Mouse (Mus musculus): Measurements from ENCODE around the gene Zbtb17. TPM values are rescaled to one million over a fixed set of nuclear protein-coding genes. Genes with fewer than 3 reads are reported as not detected.

Gene Zbtb17
- polyA plus RNA-seq, 1 experiment from 2014 or later = 19.8 TPM

GRCm38 (mm10) chr4:141439083-141439803, 5.2 kb upstream of the Zbtb17 start:
- no peak for TF ChIP-seq CTCF (IDR thresholded peaks at IDR 0.05)
- DNase-seq (ENCODE audit: low read depth, low spot score) (no peak), ATAC-seq (no peak)
- POLR2A ChIA-PET = no interaction called here
- in situ Hi-C loops (cut with MboI; ENCODE audit: low pct_unique_long_range_greater_than_20kb) = loop anchor here (5.0 kb wide), 1 partner anchor 37 kb away; no protein-coding TSS in a partner anchor
- no peaks in the 10 kb centered on the region for H3K27me3 ChIP-seq
- CTCF ChIA-PET = interaction anchor here (0.9 kb wide), 1 partner anchor 8 kb away, joined by 3 read pairs; no protein-coding TSS in a partner anchor

GRCm38 (mm10) chr4:141440877-141441276, 3.6 kb upstream of the Zbtb17 start:
- ATAC-seq (no peak), DNase-seq (ENCODE audit: low read depth, low spot score) (no peak)
- in situ Hi-C loops (cut with MboI; ENCODE audit: low pct_unique_long_range_greater_than_20kb) = no loop called here
- ChIA-PET POLR2A (no interaction called here), CTCF (interaction anchor here (2.4 kb wide), 1 partner anchor 10 kb away, joined by 11 read pairs; no protein-coding TSS in a partner anchor)
- no peaks in the 10 kb centered on the region for H3K27me3 ChIP-seq
- no peak for TF ChIP-seq CTCF (IDR thresholded peaks at IDR 0.05)

DNA sequence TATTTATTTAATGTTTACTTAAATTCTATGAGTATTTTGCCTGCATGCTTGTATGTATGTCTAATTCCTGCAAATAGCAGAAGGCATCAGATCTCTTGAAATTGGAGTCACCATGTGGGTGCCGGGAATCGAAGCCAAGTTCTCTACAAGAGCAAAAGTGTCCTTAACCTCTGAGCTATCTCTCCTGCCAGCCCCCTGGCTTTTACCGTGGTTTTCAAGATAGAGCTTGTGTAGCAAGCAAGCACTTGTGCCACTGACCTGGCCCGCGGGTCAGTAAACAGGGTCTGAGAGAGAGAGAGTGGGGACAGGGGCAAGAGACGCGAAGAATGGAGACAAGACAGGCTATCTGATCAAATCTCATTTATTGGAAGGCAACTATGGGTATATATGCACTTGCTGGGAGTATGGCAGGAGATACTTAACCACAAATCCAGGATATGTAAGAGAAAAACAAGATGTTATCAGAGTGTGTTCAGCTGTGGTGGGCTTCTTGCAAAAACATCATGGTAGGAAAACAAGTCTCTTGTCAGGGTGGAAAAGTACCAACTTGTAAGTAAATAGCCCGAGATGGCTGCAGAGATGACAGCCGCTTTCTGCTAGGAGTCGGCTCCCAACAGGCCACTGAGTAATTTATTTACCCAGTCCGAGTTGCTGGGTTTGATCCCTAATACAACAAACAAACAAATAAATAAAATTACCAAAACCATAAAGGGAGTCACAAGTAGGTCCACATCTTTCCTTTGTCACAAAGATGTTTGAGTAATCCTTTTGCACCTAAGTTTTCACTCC, 619 bp upstream of the Zbtb17 start:
- no peak for ATAC-seq
- CTCF ChIA-PET = interaction anchor here (0.8 to 1.3 kb wide), 3 partner anchors 11 to 40 kb away, joined by 3 read pairs; no protein-coding TSS in a partner anchor

DNA sequence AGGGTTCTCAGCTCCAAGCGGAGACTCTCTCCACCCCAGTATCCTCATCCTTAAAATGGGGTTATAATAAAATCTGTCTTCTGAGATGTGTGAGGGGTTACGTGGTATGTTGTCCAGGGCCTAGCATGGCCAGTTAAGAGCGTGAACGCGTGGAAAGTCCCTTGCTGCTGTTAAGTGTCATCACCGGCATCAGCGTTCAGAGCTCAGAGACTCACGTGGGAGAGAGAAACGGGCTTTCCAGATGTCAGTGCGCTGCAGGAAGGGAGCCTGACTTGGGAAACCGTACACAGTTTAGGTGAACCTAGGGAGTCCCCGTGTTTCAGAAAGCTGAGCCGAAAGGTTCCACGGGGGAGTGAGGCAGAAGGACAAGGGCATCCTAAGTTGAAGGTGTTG, 870 bp downstream of the Zbtb17 start:
- no peaks in the 10 kb centered on the region for H3K27me3 ChIP-seq
- no peak for ATAC-seq
- ChIA-PET CTCF (no interaction called here), POLR2A (interaction anchor here (0.6 kb wide), 1 partner anchor 9 kb away, joined by 4 read pairs; no protein-coding TSS in a partner anchor)
- TF ChIP-seq CTCF (IDR thresholded peaks at IDR 0.05) = no peak
- in situ Hi-C loops (cut with MboI; ENCODE audit: low pct_unique_long_range_greater_than_20kb) = no loop called here
- no peak for DNase-seq (ENCODE audit: low read depth, low spot score)

More for the DNA sequence above, 619 bp upstream of the Zbtb17 start:
- DNase-seq (ENCODE audit: low read depth, low spot score) = no peak
- in situ Hi-C loops (cut with MboI; ENCODE audit: low pct_unique_long_range_greater_than_20kb) = no loop called here
- POLR2A ChIA-PET = interaction anchor here (0.6 kb wide), 1 partner anchor 67 kb away, joined by 3 read pairs; no protein-coding TSS in a partner anchor
- H3K27me3 ChIP-seq = no peaks in the 10 kb centered on the region
- no peak for TF ChIP-seq CTCF (IDR thresholded peaks at IDR 0.05)

GRCm38 (mm10) chr4:141446211-141446610, 1.8 kb downstream of the Zbtb17 start:
- ChIA-PET POLR2A (interaction anchor here (0.6 kb wide), 1 partner anchor 9 kb away, joined by 3 read pairs; no protein-coding TSS in a partner anchor), CTCF (interaction anchor here (1.5 kb wide), 1 partner anchor 15 kb away, joined by 3 read pairs; no protein-coding TSS in a partner anchor)
- ATAC-seq (no peak), DNase-seq (ENCODE audit: low read depth, low spot score) (no peak)
- TF ChIP-seq CTCF (IDR thresholded peaks at IDR 0.05) = no peak
- no peaks in the 10 kb centered on the region for H3K27me3 ChIP-seq
- in situ Hi-C loops (cut with MboI; ENCODE audit: low pct_unique_long_range_greater_than_20kb) = no loop called here

DNA sequence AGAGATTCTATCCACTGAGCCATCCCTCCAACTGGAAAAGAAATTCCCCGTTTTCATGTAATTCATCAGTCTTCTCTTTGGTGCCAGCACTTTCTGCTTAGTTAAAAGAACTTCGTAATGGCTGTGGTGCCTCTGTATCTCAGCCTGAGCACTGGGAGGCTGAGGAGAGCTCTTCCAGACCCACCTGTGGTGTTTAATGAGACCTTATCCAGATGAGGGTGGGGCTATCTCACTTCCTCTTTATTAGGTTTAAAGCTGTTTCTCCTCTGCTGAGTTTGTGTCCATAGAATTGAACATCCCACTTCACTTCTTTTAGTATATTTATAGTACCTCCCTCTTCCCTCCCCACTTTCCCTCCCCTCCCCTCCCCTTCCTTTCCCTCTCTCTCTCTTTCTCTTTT, 6.8 kb downstream of the Zbtb17 start:
- POLR2A ChIA-PET = no interaction called here
- in situ Hi-C loops (cut with MboI; ENCODE audit: low pct_unique_long_range_greater_than_20kb) = no loop called here
- DNase-seq (ENCODE audit: low read depth, low spot score) (no peak), ATAC-seq (no peak)
- CTCF ChIA-PET = no interaction called here
- H3K27me3 ChIP-seq = no peaks in the 10 kb centered on the region
- TF ChIP-seq CTCF (IDR thresholded peaks at IDR 0.05) = no peak

DNA sequence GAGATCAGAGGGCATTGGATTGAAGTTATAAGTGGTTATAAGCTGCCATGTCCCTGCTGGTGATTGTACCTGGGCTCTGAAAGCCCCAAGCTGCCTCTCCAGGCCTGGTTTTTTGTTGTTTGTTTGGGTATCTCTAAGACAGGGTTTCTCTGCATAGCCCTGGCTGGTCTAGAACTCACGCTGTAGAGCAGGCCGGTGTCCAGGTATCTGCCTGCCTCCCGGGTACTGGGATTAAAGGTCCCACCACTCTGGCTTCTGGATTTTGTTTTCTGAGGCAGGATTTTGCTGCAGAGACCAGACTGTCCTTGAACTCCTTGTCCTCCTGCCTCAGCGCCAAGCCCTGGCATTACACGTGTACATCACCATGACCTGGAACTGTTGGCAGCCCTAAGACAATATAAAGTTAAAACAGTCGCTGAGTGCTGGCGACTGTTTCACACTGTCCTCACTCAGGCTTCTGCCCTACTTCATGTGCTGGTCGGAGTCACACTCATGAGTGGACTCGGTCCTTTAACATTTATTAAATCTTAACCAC, 7.5 kb downstream of the Zbtb17 start:
- ATAC-seq = no peak
- ChIA-PET CTCF (no interaction called here), POLR2A (no interaction called here)
- H3K27me3 ChIP-seq = no peaks in the 10 kb centered on the region
- TF ChIP-seq CTCF (IDR thresholded peaks at IDR 0.05) = no peak
- in situ Hi-C loops (cut with MboI; ENCODE audit: low pct_unique_long_range_greater_than_20kb) = no loop called here
- DNase-seq (ENCODE audit: low read depth, low spot score) = no peak

DNA sequence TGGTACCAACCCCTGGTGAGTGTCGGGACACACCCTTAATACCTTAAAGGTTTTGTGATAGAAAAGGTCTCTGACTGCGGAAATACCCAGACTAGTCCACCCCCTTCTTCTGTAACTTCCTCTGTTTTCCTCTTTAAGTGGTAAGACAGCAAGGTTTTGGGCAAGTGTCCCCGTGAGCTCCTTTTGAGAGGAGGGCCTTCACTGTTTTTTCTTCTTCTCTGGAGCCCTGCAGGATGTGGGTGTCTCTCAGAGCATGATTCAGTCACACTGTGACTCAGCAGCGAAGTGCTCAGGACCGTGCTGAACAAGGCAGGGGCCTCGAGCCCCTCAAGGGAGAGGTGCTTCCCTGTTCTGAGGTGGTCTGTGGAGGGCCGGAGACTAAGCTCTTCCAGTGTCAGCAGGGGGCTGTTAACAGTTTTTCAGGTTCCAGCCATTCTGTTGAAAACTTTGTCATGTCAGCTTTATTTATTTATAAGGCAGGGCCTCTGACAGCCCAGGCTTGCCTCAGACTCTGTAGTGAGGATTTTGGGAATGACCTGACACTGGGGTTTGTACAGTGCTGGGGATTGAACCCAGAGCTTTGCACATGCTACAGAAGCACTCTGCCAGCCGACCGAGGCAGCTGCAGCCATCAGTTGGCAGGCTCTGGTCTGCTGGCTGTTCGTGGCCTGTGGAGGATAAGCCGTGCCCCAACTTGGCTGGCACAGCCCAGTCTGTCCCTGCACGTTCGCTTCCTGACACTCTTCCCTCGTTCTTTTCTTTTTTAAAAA, 10.3 kb downstream of the Zbtb17 start:
- ATAC-seq (no peak), DNase-seq (ENCODE audit: low read depth, low spot score) (no peak)
- in situ Hi-C loops (cut with MboI; ENCODE audit: low pct_unique_long_range_greater_than_20kb) = no loop called here
- POLR2A ChIA-PET = interaction anchor here (0.7 to 0.8 kb wide), 2 partner anchors 9 to 91 kb away, joined by 3 to 4 read pairs; no protein-coding TSS in a partner anchor
- CTCF ChIA-PET = interaction anchor here (0.6 to 1.4 kb wide), 6 partner anchors 9 to 48 kb away, joined by 3 to 4 read pairs (median 3); no protein-coding TSS in a partner anchor
- no peaks in the 10 kb centered on the region for H3K27me3 ChIP-seq
- no peak for TF ChIP-seq CTCF (IDR thresholded peaks at IDR 0.05)

DNA sequence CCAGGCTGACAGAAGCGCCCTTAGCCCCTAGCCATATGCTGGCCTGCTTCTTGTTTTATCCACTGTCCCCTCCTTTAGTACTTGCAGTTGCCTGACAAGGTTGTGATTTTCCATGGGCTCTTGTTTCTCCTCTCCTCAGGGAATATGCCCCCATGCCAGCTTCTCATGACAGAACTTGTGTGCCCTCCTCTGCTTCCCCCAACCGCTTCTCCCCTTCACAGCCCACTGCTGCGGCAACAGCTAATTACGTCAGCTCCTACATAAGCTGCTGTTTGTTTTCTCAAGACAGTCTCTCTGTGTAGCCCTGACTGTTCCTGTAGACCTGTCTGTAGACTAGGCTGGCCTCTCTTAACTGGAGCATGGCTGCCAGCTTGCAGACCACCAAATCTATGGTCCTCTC, 11.1 kb downstream of the Zbtb17 start:
- no peaks in the 10 kb centered on the region for H3K27me3 ChIP-seq
- ChIA-PET POLR2A (no interaction called here), CTCF (interaction anchor here (1.1 kb wide), 1 partner anchor 12 kb away, joined by 3 read pairs; no protein-coding TSS in a partner anchor)
- in situ Hi-C loops (cut with MboI; ENCODE audit: low pct_unique_long_range_greater_than_20kb) = no loop called here
- DNase-seq (ENCODE audit: low read depth, low spot score) = no peak
- TF ChIP-seq CTCF (IDR thresholded peaks at IDR 0.05) = no peak
- ATAC-seq = no peak

All from Patski (cell line).